Mouse (Mus musculus) heart, embryonic 16.5 days (tissue): ENCODE results near the gene Ctf1. TPM values are rescaled to one million over a fixed set of nuclear protein-coding genes. Genes with fewer than 3 reads are reported as not detected.

Experiments
- ATAC-seq: fragments of 200-750 bp; cut with Nextera tagmentation; replicated peaks from 2 replicates; pipeline ENCODE4 v1.8.0; 2017; ENCODE audit warnings: moderate number of reproducible peaks; ENCODE audit not compliant: insufficient read depth, low FRiP score; ENCODE audit errors: extremely low read depth
- H3K27ac ChIP-seq: fragments of 300-500 bp; sonication (generic); 2 replicates; pipeline ENCODE4 v1.5.1; 2014; ENCODE audit warnings: mild to moderate bottlenecking, low read length, control low read depth, moderate library complexity
- H3K27me3 ChIP-seq: fragments of 300-500 bp; sonication (generic); 2 replicates; pipeline ENCODE4 v1.6.1; 2014; ENCODE audit warnings: low read length, mixed read lengths; ENCODE audit not compliant: control insufficient read depth, insufficient read depth
- H3K36me3 ChIP-seq: fragments of 300-500 bp; sonication (generic); 2 replicates; pipeline ENCODE4 v1.6.1; 2014; ENCODE audit not compliant: control insufficient read depth, insufficient read depth
- H3K4me1 ChIP-seq: fragments of 300-500 bp; sonication (generic); 2 replicates; pipeline ENCODE4 v1.6.1; 2014; ENCODE audit warnings: low read length, mixed read lengths; ENCODE audit not compliant: control insufficient read depth, insufficient read depth
- H3K4me2 ChIP-seq: fragments of 300-500 bp; sonication (generic); 2 replicates; pipeline ENCODE4 v1.6.1; 2014; ENCODE audit warnings: low read depth, mild to moderate bottlenecking, control low read depth, low read length
- H3K4me3 ChIP-seq: fragments of 300-500 bp; sonication (generic); 2 replicates; pipeline ENCODE4 v1.5.1; 2014; ENCODE audit warnings: mild to moderate bottlenecking, control low read depth, low read length
- H3K9ac ChIP-seq: fragments of 300-500 bp; sonication (generic); 2 replicates; pipeline ENCODE4 v1.6.1; 2014; ENCODE audit warnings: low read length, control low read depth
- H3K9me3 ChIP-seq: fragments of 300-500 bp; sonication (generic); replicated peaks from 2 replicates; pipeline ENCODE4 v1.6.1; 2016; ENCODE audit warnings: low read length; ENCODE audit not compliant: control insufficient read depth
- WGBS: fragments of 180-500 bp; shearing (Covaris S2); extraction: QIAGEN DNeasy Blood & Tissue Kit; methylation state at CpG from one replicate; pipeline ENCODE4 v1.1.7; 2014; 5-methylcytosine and 5-hydroxymethylcytosine counted together
- polyA plus RNA-seq: library from polyadenylated mRNA; unstranded; fragments of >200 nt; fragmentation: Nextera tagmentation; extraction: Ambion mirVana; gene quantifications from 2 replicates; pipeline ENCODE4 v1.2.1, GENCODE M21; 2015

The Ctf1 gene
- polyA plus RNA-seq, 1 experiment from 2014 or later, result 6.6 TPM

DNA sequence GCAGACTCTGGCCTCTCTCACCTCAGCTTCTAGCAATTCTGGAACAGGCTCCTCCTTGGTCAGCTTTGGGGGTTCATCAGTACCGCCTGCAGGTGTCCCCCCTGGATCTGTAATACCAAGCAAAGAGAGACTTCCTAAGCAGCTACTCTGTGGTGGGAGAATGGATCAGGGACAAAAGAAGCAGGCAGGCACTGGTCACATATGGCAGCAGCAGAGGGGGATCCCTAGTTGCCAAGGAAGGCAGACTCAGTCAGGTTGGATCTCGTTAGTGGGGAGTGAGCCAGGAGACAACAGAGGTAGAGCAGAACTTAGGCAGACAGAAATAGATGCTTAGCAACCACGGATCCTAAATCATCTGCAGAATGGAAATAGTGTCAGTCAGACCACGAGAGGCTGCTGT is 6.8 kb upstream of the Ctf1 start:
- H3K4me2 ChIP-seq, result no peak overlapping the region
- no peak overlapping the region for H3K27ac ChIP-seq
- no peak for ATAC-seq

GRCm38 (mm10) chr7:127707045-127707956 is 5.2 kb upstream of the Ctf1 start:
- no peak for ATAC-seq
- WGBS, result 31% methylated on average over 22 of the region's 22 CpGs
- peak overlapping the region; percentile 93 for H3K9ac ChIP-seq
- H3K27ac ChIP-seq, result peak overlapping the region; percentile 98
- H3K4me3 ChIP-seq, result peak overlapping the region; percentile 82
- H3K27me3 ChIP-seq, result no peaks in the 10 kb centered on the region
- peaks cover 23% of the 10 kb centered on the region for H3K4me1 ChIP-seq
- peak overlapping the region; percentile 84 for H3K4me2 ChIP-seq
- H3K36me3 ChIP-seq, result peaks cover 25% of the 10 kb centered on the region
- H3K9me3 ChIP-seq, result no peaks in the 10 kb centered on the region

More for the DNA sequence above, 6.8 kb upstream of the Ctf1 start:
- H3K9me3 ChIP-seq, result no peaks in the 10 kb centered on the region
- no peaks in the 10 kb centered on the region for H3K27me3 ChIP-seq
- H3K4me3 ChIP-seq, result no peak overlapping the region
- WGBS, result 80% methylated on average over 4 of the region's 4 CpGs
- no peak overlapping the region for H3K9ac ChIP-seq
- H3K36me3 ChIP-seq, result peaks cover 25% of the 10 kb centered on the region
- H3K4me1 ChIP-seq, result peaks cover 17% of the 10 kb centered on the region

DNA sequence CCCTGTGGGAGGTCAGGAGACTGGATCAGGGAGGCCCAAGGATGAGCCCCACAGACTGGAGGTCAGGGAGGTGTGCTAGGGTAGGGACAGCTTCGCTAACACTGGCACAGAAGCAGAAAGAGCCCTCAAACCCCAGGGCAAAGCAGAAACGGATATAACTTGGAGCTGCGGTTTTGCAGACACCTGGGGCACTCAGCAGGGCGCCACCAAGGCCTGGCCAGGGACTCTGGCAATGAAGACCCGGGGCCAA is 4.7 kb upstream of the Ctf1 start:
- WGBS, result 1% methylated on average over 5 of the region's 5 CpGs
- Histone ChIP-seq H3K4me1 (peaks cover 28% of the 10 kb centered on the region), H3K36me3 (peaks cover 24% of the 10 kb centered on the region), H3K27ac (peak overlapping the region; percentile 98), H3K27me3 (no peaks in the 10 kb centered on the region), H3K4me2 (peak overlapping the region; percentile 84), H3K9me3 (no peaks in the 10 kb centered on the region), H3K9ac (peak overlapping the region; percentile 93), H3K4me3 (peak overlapping the region; percentile 82)
- ATAC-seq, result no peak

GRCm38 (mm10) chr7:127708207-127709078 is 4.1 kb upstream of the Ctf1 start, which contains the start of gene Bcl7c:
Bcl7c (minus strand) TSS chr7:127708933.
- peaks cover 29% of the 10 kb centered on the region for H3K4me1 ChIP-seq
- H3K36me3 ChIP-seq, result peaks cover 18% of the 10 kb centered on the region
- no peaks in the 10 kb centered on the region for H3K9me3 ChIP-seq
- peak; percentile 85 for ATAC-seq
- H3K27me3 ChIP-seq, result no peaks in the 10 kb centered on the region
- peak within 1 kb of the TSS; percentile 82 for H3K4me3 ChIP-seq
- H3K9ac ChIP-seq, result peak within 1 kb of the TSS; percentile 93
- H3K4me2 ChIP-seq, result peak within 1 kb of the TSS; percentile 84
- peak within 1 kb of the TSS; percentile 98 for H3K27ac ChIP-seq
- WGBS, result 1% methylated on average over 88 of the region's 90 CpGs

- peak overlapping the region; percentile 93 for H3K9ac ChIP-seq
- peaks cover 11% of the 10 kb centered on the region; the same call in 1 of the 2 replicates for H3K36me3 ChIP-seq
- H3K4me1 ChIP-seq, result peaks cover 29% of the 10 kb centered on the region
- no peaks in the 10 kb centered on the region for H3K9me3 ChIP-seq
- peak overlapping the region; percentile 84 for H3K4me2 ChIP-seq
- ATAC-seq, result no peak
- peak overlapping the region; percentile 98 for H3K27ac ChIP-seq
- no peaks in the 10 kb centered on the region for H3K27me3 ChIP-seq
- H3K4me3 ChIP-seq, result peak overlapping the region; percentile 82
- WGBS, result 62% methylated on average over 5 of the region's 5 CpGs
Observed at GRCm38 (mm10) chr7:127709261-127709979, 3.1 kb upstream of the Ctf1 start.

GRCm38 (mm10) chr7:127711031-127711430 is 1.5 kb upstream of the Ctf1 start:
- Histone ChIP-seq H3K27me3 (no peaks in the 10 kb centered on the region), H3K9me3 (no peaks in the 10 kb centered on the region), H3K27ac (no peak overlapping the region), H3K4me2 (no peak overlapping the region), H3K36me3 (peaks cover 3% of the 10 kb centered on the region; the same call in 1 of the 2 replicates), H3K9ac (no peak overlapping the region), H3K4me3 (no peak overlapping the region), H3K4me1 (peaks cover 29% of the 10 kb centered on the region)
- no peak for ATAC-seq
- 83% methylated on average over 3 of the region's 3 CpGs for WGBS

DNA sequence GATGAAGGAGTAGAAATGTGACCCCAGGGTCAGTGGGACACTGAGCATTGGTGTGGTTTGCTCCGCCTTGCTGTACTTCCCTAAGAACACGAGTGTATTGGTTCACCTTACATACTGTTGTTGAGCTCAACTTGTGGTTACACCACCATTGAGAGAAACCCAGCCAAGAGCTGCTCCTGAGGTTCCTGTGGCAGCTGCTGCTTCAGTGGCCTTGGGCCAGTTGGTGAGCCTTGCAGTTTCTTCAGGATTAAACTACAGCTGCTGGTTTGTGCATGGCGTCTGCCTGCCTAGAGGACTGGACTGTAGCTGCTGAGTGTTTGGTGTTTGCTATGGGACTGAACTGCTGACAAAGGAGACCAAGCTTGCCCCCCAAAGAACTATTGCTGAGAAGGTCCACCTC is 1.1 kb upstream of the Ctf1 start:
- peak overlapping the region; percentile 13; the same call in 1 of the 2 replicates for H3K27ac ChIP-seq
- H3K9ac ChIP-seq, result no peak overlapping the region
- no peaks in the 10 kb centered on the region for H3K9me3 ChIP-seq
- no peaks in the 10 kb centered on the region; the same call in 1 of the 2 replicates for H3K36me3 ChIP-seq
- 69% methylated on average over 3 of the region's 3 CpGs for WGBS
- H3K4me1 ChIP-seq, result peaks cover 29% of the 10 kb centered on the region
- no peak overlapping the region for H3K4me3 ChIP-seq
- ATAC-seq, result no peak
- H3K4me2 ChIP-seq, result no peak overlapping the region
- H3K27me3 ChIP-seq, result no peaks in the 10 kb centered on the region

DNA sequence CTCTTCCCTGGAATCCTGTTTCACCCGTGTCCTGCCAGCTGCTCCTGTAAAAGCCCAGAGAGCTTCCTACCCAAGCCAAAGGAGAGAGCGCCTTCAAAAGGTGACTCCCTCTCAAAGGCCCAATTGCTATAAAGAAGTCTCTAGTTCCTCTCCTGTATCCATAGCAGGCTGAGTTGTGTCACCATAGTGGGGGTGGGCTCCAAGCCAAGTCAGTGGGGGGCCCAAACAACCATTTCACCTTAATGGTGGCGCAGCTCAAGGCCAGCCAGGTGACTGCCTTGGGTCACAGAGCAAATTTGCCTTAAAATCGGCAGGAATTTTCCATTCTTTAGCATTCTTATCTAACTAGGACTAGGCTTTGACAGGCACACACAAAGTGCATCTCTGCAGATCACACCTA is 2.3 kb downstream of the Ctf1 start:
- H3K4me2 ChIP-seq, result no peak overlapping the region
- ATAC-seq, result no peak
- no peak overlapping the region for H3K27ac ChIP-seq
- H3K4me3 ChIP-seq, result no peak overlapping the region
- H3K27me3 ChIP-seq, result no peaks in the 10 kb centered on the region
- 78% methylated on average over 4 of the region's 4 CpGs for WGBS
- no peak overlapping the region for H3K9ac ChIP-seq
- no peaks in the 10 kb centered on the region for H3K9me3 ChIP-seq
- peaks cover 14% of the 10 kb centered on the region for H3K4me1 ChIP-seq
- no peaks in the 10 kb centered on the region for H3K36me3 ChIP-seq
